Mouse (Mus musculus) adrenal gland (tissue): ENCODE measurements at regions not wholly inside any gene's neighbourhood (a gene's known extent, or its start where the extent isn't known, plus 50 kb on each side); places are given as distances from the start of the nearest gene placed in this dataset.

ENCODE experiments used
- intact Hi-C: fragments of 180-260 bp; cut with DNase I; formaldehyde crosslinking; loops from one replicate; pipeline ENCODE4 v1.15.1; 2025

- intact Hi-C loops, result no loop called here
These were observed 172.0 kb downstream of the Dcdc2c start for GRCm38 (mm10) chr12:28380203-28380602.

DNA sequence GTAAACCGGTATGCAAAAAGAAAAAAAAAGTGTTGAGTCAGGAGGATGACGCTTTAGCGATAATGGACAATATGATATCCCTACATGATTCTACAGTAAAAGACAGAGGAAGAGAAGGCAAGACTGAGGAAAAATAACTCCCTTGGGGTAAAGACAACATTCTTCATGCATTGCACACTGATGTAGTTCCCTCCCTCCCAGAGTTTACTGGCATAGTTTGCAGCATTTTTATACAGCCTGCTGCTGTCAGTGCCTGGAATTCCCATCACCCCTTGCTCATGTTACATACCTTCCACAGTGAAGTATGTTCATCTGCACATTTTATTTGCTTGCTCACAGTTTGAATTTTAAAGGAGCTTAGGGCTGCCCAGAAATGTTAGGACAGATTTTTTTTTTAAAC is 174.2 kb downstream of the Dcdc2c start:
- intact Hi-C loops, result no loop called here

DNA sequence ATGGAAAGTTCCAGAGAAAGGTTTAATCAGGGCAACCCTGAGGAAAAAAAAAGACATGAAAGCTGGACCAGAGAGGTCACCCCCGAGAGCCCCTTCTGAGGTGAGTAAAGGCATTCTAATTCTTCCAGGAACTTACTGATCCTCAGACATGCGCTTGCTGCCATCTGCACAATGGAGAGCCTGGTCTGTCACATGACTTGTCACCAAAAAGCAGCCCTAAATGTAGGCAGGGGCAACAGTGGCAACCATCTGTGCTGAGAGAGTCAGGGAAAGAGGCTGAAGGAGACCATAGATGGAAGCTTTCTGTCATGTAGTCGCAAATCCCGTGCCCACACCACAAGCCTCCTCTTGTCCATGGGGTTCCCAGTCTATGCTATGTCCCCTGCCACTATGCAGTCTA is 174.8 kb downstream of the Dcdc2c start:
- intact Hi-C loops, result no loop called here

GRCm38 (mm10) chr12:28376770-28377169 is 175.4 kb downstream of the Dcdc2c start:
- intact Hi-C loops, result no loop called here

- intact Hi-C loops, result no loop called here
These were observed 186.9 kb downstream of the Dcdc2c start for GRCm38 (mm10) chr12:28365304-28365703.

DNA sequence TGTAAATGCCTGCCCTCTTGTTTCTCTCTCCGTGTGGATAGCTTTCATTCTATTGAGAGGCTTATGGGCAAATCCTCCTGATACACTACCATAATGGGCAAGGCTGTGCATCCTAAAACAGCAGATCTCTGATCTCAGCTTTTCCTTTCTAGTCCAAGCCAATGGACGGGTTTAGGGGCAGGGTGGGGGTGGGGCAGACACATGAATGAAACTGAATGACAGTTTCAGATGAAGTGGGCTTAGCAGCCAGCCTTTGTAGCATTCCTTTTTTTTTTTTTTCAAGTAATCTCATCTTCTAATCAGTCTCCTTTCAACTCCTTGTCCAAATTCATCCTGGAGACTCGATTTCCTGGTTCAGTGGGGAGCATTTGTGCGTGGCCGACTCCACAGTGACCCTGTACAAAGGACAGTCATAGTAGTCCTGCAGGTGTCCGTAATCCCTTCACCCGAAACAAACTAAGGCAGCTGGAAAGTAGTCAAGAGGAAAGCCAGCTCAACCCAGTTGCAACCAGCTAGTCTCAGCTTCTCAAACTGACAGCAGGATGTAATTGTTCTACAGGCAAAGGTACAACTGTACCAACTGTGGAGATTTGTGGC is 193.4 kb downstream of the Dcdc2c start:
- intact Hi-C loops, result no loop called here

DNA sequence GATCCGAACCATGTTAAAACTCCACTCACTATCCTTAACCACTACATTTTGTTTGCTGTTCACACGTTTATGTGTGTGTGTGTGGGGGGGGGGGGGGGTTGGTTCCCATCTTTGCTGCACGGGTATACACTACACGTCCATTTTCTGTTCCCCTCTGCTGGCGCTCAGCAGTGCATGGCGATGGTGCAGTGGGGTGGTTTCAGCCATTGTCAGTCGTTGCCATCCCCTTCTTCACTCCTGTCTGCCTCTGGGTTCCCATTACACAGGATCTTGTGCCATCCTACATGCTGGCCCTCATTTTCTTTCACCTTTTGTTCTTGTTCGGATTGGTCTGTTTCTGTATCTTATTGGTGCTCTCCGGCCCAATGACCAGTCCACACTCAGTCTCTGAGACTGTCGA is 194.4 kb downstream of the Dcdc2c start:
- intact Hi-C loops, result no loop called here

DNA sequence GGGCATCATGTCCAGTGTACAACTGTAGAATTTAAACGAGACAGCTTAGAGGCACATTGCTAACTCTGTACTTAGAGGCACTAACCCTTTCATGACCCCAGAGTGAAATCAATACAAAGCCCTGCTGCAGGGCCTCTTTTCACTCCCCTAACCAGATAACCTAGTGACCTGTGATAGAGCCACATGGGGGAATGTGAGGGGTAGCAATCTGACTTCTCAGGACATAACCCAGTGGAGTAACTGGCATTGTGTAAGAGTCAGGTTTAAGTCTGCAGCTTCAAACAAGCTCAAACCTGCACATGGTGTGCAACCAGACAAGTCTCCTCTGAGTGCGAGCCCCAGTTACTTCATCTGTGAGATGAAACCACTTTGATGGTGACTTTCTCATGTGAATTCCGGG is 199.1 kb downstream of the Dcdc2c start:
- intact Hi-C loops, result no loop called here

DNA sequence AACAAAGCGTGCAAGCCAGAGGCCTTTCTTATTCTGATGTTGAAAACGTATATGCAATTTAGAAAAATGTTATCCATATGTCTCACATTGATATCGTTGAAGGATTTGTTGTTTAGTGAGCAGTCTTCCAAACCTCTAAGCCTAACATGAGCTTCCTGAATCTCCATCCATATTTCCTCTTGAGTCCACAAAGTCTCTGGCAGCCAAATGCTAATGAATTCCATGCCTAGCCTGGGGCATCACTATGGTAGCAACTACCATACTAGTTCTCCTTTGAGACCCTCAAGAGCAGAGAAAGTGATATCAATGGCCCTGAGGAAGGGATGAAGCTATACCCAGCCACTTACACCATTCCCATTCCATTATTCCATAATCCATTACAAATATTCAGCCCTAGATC is 199.6 kb downstream of the Dcdc2c start:
- intact Hi-C loops, result no loop called here

GRCm38 (mm10) chr12:28342735-28343134 is 209.5 kb downstream of the Dcdc2c start:
- intact Hi-C loops, result no loop called here

DNA sequence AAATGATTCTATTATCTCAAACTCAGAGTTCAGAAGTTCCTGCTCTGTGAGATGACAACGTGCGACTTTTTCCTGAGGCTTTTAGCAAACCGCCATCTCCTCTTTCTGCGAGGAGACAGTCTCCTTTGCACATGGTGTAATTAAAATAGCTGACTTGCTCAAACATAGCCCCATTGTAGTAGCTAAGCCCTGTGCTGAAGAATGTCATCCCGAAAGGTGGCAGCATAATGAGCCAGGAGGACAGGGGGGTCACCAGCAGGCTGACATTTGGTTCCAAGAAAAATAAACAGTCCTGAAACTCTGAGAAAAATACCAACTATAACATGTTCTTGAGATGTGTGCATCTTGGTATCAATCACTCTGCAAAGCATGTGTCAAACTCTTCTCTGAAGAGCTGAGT is 219.6 kb downstream of the Dcdc2c start:
- intact Hi-C loops, result no loop called here

DNA sequence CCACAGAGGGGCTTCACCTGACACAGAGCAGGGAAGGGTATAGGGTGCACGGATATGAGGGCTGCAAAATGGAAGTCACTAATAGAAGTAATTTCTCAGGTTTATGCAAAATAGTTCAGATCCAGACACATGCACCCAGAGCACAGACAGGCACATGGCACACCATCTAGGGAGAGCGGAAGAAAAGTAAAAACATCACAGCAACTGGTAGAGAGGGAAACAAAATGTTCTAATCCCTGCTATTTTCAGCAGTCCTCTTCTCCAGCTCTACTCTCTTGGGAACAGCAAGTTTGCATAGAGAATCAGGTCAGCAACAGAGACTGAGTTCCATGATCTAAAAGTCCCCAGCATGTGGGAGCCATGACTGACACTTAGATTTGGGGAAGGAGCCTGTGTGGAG is 220.4 kb downstream of the Dcdc2c start:
- intact Hi-C loops, result no loop called here

GRCm38 (mm10) chr12:28323659-28324058 is 228.5 kb downstream of the Dcdc2c start:
- intact Hi-C loops, result no loop called here

DNA sequence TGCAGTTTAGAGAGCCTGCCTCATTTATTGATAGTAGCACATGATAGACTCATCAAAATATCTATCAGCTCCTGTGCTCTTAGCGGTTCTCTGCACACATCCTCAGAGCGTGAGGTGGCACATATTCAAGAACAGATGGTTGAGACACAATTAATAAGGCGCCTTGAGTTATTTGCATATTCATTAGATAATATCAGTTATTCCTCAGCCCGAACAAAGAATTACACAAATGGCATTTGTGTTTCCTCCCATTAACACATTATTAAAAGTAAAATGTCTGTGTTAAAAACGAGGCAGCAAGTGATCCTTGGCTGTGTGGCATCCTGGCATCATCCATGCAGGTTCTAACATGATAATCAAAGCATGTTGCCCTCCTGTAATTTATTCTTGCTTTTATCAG is 243.0 kb downstream of the Dcdc2c start:
- intact Hi-C loops, result no loop called here

DNA sequence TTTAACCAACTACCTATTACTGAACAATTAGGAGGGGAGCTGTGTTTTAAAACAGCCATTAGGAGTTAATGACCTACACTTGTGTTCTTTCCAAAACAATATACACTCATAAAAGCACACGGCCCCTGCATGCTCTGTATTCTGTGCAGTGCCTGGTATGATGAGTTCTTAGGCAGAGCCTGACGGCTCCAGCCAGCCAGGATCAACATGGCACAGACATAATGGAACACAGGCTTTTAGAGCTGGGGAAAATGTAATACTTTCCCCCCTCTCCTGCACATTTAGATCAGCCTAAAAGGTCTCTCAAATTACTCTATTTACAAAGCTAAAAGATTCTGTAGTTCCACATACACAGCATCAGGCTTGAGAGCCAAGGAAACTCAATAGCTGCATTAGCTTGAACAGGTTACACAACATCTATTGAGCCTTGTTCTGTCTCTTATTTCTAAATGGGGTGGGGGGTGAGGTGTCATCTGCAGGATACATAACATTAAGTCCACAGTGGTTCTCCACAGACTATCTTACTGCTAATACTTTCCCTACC is 250.1 kb downstream of the Dcdc2c start:
- intact Hi-C loops, result no loop called here

- intact Hi-C loops, result no loop called here
These were observed 263.8 kb downstream of the Dcdc2c start for GRCm38 (mm10) chr12:28288376-28288896.

- intact Hi-C loops, result no loop called here
These were observed 296.7 kb downstream of the Dcdc2c start for GRCm38 (mm10) chr12:28255524-28255923.

DNA sequence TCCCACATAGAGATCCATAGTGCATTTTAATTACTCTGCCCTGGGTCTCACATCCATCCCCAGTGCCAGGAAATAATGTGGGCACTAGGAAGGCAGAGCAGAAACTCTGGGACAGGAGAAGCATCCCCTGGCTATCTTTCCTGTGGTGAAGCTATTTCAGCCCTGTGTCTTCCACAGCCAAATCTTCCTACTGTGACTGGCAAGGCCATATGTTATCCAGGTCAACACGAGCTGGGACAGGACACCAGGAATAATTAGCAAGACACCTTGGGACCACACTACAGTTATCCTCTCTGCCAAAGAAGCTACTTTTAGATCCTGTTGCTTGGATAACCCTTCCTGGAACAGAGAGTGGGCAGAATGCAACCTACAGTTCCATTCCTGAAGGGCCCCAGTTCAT is 301.7 kb downstream of the Dcdc2c start:
- intact Hi-C loops, result no loop called here

DNA sequence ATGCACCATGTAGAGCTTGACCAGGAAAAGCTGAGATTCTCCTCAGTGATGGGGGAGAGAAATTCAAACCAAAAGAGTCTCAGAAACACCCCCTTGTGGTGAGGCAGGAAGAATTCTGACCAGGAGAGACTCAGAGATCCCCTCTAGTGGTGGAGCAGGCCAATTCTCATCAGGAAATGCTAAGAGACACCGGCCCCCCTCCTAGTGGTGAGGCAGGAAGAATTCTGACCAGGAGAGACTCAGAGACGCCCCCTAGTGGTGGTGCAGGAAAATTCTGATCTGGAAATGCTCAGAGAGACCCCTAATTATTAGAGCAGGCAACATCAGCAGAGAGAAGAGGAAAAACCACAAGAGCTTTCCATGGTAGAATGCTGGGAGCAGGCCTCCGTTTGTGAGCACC is 303.4 kb downstream of the Dcdc2c start:
- intact Hi-C loops, result no loop called here

GRCm38 (mm10) chr12:28248287-28248686 is 303.9 kb downstream of the Dcdc2c start:
- intact Hi-C loops, result no loop called here

DNA sequence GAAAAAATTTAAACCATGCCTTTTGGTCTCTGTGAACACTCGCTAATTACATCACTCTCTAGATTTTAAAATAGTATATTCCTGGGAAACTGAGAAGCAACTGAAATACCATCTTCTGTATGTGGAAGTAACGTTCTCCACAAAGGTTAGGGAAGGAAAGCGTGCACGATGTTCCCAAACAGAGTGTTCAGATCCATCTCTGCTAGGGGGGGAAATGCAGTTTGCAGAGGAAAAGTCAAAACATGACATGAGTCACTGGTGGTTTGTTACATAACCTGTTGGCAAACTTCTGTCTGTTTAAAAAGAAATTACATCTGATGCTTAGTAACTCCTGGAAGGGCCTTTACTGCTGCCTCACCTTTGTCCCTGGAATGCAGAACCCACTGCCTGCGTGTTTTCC is 314.2 kb downstream of the Dcdc2c start:
- intact Hi-C loops, result no loop called here

DNA sequence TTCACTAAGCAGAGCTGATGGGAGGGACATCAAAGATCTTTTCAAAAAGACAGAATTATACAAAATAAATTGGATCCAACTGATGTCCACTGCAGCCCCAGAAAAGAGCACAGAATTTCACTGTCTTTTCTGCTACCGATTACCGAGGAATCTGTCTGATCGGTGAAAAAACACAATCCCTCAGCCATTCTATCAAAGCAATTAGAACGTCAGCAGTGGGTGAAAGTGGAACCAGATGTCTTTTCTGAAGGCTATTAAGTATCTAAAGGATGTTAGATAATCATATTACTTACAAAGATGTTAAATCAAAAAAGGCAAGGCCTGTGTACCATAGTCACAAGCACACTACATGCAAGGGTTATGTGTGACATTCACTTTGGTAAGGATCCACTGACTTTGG is 315.2 kb downstream of the Dcdc2c start:
- intact Hi-C loops, result no loop called here

GRCm38 (mm10) chr12:28202847-28203246 is 349.4 kb downstream of the Dcdc2c start:
- intact Hi-C loops, result no loop called here

DNA sequence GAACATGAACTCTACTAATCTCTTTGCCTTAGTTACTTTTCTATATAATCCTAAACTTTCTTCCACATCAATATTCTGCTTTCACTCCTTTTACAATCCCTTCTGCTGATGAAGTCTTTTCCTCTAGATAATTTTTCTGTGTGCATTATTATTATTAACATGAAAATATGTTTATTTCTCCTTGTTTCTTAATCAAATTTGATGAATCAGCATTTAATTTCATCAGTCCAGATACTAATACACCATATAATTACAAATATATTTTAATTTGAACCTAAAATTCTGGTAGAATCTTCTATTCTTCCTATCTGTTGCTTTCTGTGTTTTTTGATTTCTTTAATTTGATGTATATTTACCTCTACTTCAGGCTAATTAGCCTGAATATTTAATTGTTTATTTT is 365.5 kb downstream of the Dcdc2c start:
- intact Hi-C loops, result no loop called here
